Mouse (Mus musculus) erythroblast, embryonic 14.5 days (primary cell): ENCODE data around the gene Pdss1.

Source experiments
- GATA1 ChIP-seq: IDR thresholded peaks from 2 replicates; pipeline ENCODE4 v1.6.1; 2012; ENCODE audit warnings: low read length, inconsistent platforms, mixed read lengths
- TAL1 ChIP-seq: IDR thresholded peaks from 3 replicates; pipeline ENCODE4 v1.6.1; 2012; ENCODE audit warnings: low read length, inconsistent platforms, mixed read lengths

- TF ChIP-seq GATA1 = no peak
- no peak for TF ChIP-seq TAL1
Measured at GRCm38 (mm10) chr2:22862194-22862593, 33.1 kb upstream of the Pdss1 start.
